Mouse (Mus musculus) intestine, embryonic 14.5 days (tissue): ENCODE measurements around the gene Ggcx. TPM values are rescaled to one million over a fixed set of nuclear protein-coding genes. Genes with fewer than 3 reads are reported as not detected.

Source experiments
- polyA plus RNA-seq: library from polyadenylated mRNA; unstranded; fragments of >200 nt; fragmentation: Nextera tagmentation; extraction: Ambion mirVana; gene quantifications from 2 replicates; pipeline ENCODE4 v1.2.1, GENCODE M21; 2014

The Ggcx gene
- polyA plus RNA-seq, 1 experiment from 2014 or later, result 12.8 TPM

Other genes with a start within 250 kb of the Ggcx start
- gene Atoh8, start 178.7 kb upstream of the Ggcx start, polyA plus RNA-seq, result 7.3 and 8.7 TPM in 2 replicates
- gene Sftpb, start 109.7 kb upstream of the Ggcx start, polyA plus RNA-seq, result 0.12 TPM in 1 of 2 replicates, not detected in the other
- 56.2 and 58.0 TPM in 2 replicates for gene Usp39, start 69.1 kb upstream of the Ggcx start, polyA plus RNA-seq
- gene 0610030E20Rik, start 67.0 kb upstream of the Ggcx start, polyA plus RNA-seq, result 25.0 and 27.6 TPM in 2 replicates
- gene Tmem150a, start 58.9 kb upstream of the Ggcx start, polyA plus RNA-seq, result 10.8 and 11.7 TPM in 2 replicates
- gene Rnf181, start 47.4 kb upstream of the Ggcx start, polyA plus RNA-seq, result 96.9 and 98.0 TPM in 2 replicates
- 19.6 and 21.4 TPM in 2 replicates for gene Vamp5, start 33.8 kb upstream of the Ggcx start, polyA plus RNA-seq
- 177 and 183 TPM in 2 replicates for gene Vamp8, start 23.6 kb upstream of the Ggcx start, polyA plus RNA-seq
- 378 and 409 TPM in 2 replicates for gene Mat2a, start 25.2 kb downstream of the Ggcx start, polyA plus RNA-seq
- gene Sh2d6, start 107.4 kb downstream of the Ggcx start, polyA plus RNA-seq, result 0.18 and 0.27 TPM in 2 replicates
- gene Capg, start 130.1 kb downstream of the Ggcx start, polyA plus RNA-seq, result 36.7 and 37.9 TPM in 2 replicates
- 14.2 and 15.1 TPM in 2 replicates for gene Elmod3, start 184.1 kb downstream of the Ggcx start, polyA plus RNA-seq
- gene Retsat, start 184.2 kb downstream of the Ggcx start, polyA plus RNA-seq, result 20.7 and 21.3 TPM in 2 replicates
- gene Tgoln1, start 202.7 kb downstream of the Ggcx start, polyA plus RNA-seq, result 37.6 and 40.8 TPM in 2 replicates